Mouse (Mus musculus) regulatory T cell (primary cell): ENCODE data around the gene Ecpas.

Experiments used
- in situ Hi-C: fragments of 300-600 bp; cut with MboI, MseI; formaldehyde crosslinking; loops from one replicate; pipeline ENCODE4 v1.15.1; 2025; ENCODE audit warnings: high pct_unique_total_duplicates

The Ecpas gene

DNA sequence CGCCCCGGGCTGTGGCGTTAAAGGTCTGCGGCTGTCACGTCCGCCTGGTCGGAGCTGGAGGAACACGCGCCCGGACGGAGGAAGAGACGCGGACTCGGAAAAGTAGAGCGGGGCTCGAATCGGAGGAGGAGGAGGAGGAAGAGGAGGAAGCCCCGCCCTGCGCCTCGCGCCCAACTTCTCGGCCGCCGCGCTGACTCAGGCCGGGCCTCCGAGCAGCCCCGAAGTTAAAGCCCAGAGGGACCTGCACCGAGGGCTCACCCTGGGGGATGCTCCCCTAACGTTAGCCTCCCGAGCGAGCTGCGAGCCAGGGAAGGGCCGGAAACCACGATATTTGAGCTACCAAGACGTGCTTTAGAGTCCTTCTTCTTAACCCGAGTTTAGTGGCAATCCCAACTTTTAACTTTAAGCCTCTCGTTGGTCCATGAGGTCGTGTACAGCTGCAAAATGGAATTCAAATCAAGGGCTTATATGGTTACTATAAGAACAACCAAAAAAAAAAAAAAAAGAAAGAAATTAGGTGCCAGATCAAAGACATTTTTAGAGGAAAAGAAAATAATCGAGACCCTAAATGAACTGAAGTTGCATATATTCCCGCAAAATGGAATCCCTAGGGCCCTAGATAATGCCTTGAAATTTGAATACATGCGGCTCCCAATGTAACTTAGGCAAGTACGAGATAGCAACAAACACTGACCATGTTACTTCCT, at the start of gene Ecpas:
Ecpas (minus strand) TSS at position 121 of the 707 bp plus-strand sequence.
- in situ Hi-C loops = no loop called here

DNA sequence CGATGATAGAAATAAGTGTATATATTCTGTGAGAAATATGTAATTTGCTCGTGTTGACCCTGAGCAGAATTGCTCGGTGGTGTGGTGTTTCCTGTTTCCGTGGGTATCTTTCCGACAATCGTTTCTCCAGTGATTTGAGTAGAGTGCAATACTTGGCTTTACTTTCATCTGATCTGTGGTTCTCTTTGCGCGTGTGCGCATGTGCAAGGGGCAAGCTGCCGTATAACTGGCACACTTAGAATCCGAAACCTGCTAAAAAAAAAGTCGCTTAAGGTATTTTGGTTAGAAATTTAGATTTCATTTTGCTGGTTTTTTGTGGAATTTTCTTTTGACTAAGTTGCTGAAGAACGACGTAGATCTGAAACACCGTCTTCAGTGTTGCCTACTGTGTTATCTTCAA, 49.2 kb upstream of the Ecpas start:
- in situ Hi-C loops = loop anchor here (10.0 kb wide), 1 partner anchor 677 kb away; the partner anchor contains the start of gene Musk

DNA sequence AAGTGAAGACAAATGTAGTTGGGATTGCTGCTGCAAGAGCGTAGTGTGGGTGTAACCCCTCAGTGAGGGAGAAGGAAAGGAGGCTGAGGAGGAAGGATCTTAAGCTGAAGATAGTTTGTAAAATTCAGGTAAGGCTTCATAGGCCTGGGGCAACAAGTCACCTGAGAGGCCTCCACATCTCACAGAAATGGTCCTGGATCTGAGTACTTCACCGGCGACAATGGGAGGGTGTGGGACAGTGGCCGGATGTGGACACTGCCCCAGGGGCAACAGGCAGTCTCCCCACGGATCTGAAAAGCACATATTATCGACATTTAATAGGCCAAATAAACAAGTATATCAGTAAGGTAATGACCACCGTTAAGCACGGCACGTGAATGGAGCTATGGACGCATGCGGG, 40.1 kb upstream of the Ecpas start:
- in situ Hi-C loops = no loop called here

DNA sequence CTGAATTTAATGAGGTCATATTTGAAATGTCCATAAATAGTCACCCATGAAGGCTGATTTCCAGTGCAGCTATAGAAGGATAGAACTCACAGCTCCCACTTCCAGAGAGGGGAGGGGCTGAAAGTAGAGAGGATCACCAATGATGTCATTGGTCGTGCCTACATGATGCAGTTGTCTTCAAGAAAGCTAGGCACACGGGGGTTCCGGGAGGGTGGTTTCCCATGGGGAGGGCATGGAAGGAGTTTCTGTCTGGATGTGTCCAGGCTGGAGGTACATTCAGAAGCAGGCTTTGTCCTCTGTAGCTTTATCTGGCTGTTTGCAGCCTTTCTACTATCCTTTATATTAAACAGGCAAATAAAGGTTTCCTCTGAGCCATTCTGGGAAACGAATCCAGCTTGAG, 35.8 kb upstream of the Ecpas start:
- in situ Hi-C loops = no loop called here

DNA sequence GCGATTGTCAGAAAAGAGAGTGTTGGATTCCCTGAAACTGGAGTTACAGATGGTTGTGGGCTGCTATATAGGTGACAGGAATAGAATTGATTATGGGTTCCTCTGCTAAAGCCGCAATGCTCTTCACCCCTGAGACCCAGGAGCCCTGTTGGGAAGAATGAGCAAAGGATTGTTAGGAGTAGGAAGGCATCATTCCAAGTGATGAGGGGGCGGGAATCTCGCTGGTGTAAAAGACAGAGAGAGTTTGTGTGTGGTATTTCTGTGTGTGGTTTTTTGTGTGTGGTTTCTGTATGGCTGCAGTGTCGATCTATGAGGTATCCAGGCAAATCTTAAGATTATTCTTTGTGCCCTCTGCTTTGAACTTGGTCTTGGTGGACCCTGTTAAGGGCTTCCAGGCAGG, 32.1 kb upstream of the Ecpas start:
- in situ Hi-C loops = no loop called here

DNA sequence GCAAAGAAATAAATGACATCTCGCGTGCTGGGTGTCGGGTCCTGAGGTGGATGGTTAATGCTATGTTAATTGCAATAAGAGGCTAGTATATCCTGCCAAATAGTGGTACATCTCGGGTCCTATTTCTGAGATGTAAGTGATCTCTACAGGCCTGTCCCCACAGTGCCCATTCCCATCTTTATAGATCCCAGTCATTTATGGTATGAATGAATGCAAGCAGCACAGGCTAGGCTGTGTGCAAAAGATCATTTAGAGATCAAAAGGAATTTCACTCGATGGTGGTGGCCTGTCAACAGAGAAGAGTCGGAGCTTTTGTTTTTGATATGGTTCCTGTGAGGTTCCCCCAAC, 31.6 kb upstream of the Ecpas start:
- in situ Hi-C loops = no loop called here

DNA sequence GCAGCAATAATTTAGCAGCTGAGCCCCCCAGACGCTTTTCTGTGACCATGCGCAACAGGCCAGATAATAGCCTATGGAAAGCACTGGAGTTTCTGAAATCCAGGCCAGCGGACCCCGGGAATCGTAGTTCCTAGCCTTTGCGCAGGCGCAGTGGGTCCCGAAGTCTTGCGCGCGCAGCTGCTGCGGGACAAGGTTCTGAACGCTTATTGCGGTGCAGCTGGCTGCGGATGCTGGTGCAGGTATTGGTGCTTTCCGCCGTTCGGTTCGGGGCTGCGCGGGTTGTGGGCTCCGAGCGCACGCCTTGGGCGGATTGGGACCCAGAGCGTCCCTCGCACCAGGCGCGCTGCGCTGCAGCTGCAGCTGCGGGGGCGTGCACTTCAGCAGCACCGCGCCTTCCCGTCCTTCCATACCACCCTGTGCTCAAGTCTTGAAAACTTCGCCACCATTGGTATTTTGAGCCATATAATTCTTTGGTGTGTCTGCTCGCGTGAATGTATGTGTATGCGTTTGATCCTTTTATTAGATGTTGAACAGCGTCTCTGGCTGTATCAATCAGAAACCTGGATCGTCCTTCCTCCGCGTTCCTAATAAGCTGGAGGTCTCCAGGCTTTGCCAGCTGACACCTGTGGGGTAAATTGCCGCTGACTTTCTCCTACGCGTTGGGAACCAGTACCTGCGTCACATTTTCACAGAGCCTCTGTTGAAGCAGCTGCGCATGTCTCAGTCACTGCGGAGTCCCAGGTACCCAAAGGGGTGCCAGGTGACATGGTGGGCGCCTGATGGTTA, 31.1 kb upstream of the Ecpas start, which contains the start of gene Zkscan16:
Zkscan16 (plus strand) TSS at position 209 of the 786 bp plus-strand sequence.
- in situ Hi-C loops = no loop called here

DNA sequence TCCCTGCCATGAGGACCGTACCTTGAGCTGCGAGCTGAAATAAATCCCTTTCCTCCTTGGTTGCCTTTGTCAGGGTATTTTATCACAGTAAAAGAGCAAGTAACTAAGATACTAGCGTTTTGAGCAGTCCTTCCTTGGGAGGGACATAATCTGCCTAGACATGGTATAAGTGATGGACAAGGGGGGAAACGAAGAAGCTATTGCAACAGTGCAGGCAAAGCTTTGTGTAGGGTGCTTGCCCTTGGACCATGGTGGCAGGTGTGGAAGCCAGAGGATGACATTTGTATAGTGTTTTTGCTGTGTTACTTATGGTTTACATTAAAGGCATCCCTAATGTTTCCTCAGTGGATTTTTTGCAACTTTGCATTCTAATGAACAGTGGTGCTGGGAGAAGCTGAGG, 30.4 kb upstream of the Ecpas start:
- in situ Hi-C loops = no loop called here

DNA sequence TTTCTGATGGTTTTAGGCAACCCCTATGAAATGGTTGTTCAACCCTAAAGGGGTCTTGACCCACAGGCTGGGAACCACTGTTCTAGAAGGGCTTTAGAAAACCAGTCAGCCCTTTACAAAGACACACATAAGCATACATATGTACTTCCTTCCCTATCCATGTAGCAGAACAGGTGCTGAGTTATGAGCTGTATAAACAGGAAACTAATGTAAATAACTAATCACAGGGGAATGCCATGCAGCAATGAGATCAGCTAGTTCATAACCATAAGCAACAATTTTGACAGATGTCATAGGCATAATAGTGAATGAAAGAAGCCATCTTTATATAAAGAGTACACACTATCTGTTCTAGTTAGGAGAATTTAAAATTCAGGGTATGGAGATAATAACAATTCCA, 29.1 kb upstream of the Ecpas start:
- in situ Hi-C loops = no loop called here

DNA sequence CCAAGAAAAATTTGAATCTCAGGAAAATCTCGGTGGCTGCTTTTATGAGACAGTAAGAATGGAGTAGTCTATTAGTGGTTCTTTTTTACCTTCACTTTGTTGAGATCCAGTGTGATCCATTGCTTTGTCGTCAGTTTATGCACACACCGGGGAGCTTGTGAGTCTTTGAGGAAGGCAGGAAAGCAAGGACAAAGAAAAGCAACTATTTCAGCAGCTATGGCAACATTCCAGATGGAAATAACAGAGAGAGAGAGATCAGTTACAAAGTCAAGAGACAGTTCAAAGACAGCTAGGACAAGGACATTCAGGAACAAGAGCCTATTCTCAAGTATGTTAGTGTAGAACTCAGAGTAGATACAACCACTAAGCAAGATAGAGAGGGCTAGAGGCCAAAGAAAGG, 23.3 kb upstream of the Ecpas start:
- in situ Hi-C loops = no loop called here

DNA sequence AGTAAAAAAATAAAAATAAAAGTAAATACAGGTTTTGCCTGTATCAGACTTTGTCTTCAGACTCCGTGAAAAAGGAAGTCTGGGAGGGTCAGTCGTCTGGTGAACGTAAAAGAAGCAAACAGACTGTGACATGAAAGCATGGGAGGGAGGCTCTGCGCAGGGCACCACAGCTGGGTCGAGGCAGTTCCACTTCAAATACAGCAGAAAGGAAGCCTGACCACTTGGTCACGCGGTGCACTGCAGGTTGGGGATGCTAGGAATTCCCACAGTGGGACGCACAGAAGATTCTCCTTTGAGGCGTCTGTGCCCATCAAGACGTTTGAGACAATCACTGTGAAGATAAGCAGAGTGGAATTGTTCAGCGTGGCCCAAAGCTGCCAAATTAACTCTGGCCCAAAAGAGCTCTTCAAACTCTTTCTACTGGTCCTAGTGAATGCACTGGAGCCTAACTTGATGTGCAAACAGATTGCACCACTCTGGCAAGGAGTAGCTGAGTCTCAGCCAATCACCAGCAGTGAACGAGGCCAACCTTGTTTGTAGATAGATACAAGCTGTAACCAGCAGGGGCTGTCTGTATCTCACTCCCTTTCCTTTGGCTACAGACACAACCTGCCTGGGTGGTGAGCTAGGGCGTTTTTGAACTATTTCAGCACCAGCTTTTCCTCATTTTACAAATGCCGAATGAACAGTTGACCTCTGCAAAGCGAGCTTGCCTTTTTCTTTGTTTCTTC, 22.4 kb upstream of the Ecpas start:
- in situ Hi-C loops = no loop called here

DNA sequence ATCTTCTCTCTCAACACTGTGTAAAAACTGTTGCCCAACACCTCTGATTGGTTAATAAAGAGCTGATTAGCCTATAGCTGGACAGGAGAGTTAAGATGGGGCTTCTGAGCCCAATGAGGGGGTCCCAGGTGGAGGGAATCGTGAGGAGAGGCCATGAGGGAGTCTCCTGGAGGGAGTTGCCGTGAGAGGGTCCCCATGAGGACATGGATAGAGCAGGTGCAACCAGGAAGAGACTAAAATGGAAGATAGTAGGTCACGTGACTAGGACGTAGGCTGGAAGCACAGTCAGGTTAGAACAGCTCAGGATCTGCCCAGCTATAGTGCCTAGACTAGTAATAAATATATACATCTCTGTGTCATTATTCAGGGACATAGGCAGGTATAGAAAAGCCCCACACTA, 21.8 kb upstream of the Ecpas start:
- in situ Hi-C loops = no loop called here

DNA sequence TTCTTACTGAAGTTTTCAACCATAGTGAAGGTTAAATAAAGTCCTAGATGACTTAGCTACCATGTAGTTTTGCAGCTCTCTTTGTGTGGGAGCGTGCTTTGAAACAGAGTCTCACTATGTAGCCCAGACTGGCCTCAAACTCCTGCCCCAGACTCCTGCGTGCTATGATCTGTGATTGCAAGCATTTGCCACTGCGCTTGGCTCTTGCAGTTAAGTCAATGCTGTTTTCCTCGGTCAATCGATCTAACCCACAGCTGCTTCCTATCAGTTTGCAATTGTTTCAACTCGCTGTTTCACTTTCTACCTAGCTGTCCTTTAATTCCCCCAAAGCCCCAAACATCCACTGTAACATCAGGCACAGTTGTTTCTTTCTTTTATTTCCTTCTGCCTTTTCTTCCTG, 20.0 kb upstream of the Ecpas start:
- in situ Hi-C loops = no loop called here

DNA sequence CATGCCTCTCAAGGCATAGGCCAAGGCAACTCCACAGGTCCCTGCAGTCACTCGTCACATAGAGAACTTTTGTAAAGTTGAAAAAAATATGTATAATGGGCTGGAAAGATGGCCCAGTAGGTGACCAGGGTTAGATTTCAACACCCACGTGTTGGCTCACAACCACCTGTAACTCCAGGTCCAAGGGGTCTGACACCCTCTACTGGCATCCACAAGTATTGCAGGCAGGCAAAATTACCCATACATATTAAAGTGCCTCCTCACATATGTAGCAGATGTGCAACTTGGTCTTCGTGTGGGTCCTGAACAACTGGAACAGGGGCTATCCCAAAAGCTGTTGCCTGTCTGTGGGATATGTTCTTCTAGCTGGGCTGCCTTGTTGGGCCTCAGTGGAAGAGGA, 15.1 kb upstream of the Ecpas start:
- in situ Hi-C loops = no loop called here

DNA sequence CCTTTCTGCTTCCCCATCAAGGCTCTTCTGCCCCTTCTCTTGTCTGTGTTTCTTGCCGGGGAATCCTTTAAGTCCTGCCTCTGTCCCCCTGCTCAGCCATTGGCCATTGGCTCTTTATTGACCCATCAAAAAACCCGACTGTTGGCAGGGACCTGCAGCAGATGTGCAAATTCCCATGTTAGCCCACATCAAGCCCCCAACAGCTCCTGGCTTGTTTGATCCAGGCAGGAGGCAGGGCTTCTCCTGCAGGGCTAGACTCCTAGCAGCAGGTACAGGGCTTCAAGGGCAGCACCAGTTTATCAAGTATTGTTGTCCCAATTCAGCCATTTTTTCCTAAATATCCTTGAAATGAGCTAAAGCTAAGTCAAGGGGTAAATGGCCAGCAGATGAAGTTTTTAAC, 13.6 kb upstream of the Ecpas start:
- in situ Hi-C loops = no loop called here

DNA sequence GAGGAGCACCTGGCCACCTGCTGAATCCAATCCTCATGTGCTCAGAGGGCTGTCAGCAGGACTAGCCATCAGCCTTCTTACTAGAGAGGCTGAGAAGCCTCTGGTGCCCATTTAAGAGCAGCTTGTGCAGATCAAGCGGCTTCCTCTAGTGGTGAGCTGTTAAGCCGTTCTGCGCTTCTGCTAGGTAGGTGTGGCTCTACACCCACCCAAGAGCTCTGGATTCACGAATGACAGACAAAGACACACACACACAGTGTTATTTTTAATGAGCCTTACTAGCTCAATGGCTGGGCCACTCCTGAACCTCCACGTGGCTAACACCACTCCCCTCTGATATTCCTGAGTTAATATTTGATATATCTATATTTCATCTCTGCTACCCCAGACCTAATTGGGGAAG, 13.1 kb upstream of the Ecpas start:
- in situ Hi-C loops = no loop called here

DNA sequence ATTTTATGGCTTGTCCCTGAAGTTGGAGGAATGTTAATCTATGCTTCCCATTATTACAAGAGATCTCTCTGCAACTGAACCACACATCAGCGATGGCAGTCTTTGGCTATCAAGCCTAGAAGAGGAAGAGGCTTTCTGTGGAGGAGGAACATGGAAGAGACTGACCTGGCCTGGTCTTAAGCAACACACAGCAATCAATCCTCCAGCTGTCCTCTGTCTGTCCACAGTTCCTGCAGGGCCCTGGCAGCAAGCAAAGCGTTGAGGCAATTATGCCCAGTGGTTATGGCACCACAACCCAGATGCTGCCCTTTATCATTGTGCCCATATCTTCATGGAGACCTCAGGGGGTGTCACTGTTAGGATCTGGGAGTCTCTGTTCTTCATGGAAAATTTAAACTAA, 11.4 kb upstream of the Ecpas start:
- in situ Hi-C loops = no loop called here

DNA sequence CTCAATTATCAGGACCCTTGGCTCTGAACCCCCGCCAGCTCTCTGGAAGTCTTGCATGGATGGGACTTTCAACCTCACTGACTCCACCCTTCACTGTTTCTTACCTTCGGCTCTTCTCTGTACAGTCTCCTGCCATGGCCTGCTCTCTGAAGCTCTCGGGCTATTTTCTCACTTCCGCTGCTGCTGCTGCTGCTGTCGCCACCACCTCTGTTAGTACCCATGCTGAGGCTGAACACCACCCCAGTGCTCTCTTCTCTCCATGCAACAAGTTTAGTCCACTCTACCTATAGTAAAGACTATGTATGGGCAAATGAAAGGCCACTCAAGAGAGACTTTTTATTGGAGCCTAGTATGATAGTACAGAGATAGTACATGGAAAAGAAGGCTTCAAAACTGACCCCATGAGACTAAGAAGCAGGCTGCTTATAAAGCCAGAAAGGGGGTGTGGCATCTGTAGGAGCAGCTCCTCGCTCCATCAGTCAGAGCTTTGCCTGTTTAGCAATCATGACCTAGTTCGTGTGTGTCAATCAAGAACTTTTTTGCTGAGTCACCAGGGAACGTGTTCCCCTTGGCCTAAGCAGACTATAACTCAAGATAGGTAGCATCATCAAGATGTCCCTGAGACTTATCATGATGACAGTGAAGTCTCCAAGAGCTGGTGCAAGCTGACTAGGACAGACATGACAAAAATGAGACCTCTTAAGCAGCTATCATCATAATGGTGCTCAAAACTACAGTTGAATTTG, 2.7 kb upstream of the Ecpas start:
- in situ Hi-C loops = no loop called here

DNA sequence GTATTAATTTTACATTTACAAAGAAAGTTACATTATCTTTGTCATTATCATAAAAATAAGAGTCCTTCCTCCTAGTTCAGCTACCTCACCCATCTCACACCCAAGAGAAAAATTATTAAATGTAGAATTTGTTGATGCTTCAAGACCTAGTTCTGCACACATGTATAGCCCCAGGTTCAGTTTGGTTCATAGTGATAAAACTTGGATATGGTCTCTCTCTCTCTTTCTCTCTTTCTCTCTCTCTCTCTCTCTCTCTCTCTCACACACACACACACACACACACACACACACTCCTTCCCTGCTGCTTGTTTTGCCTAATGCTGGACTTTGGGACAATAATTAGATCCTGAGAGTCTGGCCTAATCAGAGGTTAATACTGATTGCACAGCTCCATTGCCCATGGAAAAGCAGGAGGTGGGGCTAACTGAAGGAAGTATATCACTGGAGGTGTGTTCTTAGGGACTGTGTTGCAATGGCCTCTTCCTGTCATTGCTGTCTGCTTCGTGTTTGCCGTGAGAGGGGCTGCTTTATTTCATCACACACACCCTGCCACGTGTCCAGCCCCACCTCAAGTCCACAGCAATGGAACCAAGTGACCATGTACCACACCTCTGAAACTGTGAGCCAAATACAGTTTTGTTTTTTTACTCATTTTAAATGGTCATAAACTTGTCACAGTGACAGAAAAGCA, 932 bp upstream of the Ecpas start:
- in situ Hi-C loops = no loop called here

DNA sequence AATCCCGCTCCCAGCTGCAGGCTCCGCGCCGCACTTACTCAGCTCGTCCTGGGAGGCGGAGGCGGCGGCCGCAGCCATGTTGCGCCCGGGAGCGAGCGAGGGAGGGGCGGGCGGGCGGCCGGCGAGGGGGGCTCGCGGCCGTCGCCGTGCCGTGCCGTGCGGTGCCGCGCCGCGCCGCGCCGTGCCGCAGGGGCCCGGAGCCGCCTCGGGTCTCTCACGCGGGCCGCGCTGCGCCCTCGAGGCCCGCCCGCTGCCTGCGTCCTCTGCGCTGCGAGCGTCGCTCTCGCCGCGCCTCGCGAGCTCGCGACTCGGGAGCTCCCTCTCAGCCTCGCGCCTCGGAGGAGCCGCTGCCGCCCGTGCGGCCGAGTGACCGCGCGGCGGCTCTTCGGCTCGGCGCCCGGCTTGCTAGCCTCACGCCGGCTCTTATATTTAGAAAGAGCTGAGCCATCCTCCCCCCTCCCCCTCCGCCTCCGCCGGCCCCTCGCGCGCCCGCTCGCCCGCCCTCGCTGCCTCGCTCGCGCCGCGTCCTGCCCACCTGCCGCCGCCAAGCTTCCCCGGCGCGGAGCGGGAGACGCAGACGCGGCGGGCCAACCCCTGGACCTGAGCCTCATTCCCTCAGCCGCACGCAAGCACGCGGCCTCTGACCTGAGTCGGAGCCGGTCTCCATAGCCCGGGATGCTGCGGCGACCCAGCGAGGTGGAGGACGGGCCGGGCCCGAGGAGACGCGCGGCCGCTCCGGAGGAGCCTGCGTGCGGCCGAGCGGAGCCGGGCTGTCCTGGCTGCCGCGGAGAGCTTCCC, 519 bp downstream of the Ecpas start:
- in situ Hi-C loops = no loop called here
